Mouse (Mus musculus) inflammation-experienced regulatory T-cells, adult 6 months (primary cell): ENCODE data around the gene Pfkfb2. TPM values are rescaled to one million over a fixed set of nuclear protein-coding genes. Genes with fewer than 3 reads are reported as not detected.

Source experiments
- ATAC-seq: one replicate; pipeline ENCODE4 v1.8.0; 2017
- polyA plus RNA-seq, 3 experiments: library from polyadenylated mRNA; unstranded; fragments of 100-300 nt; shearing (Covaris generic); gene quantifications; one replicate each; pipeline ENCODE4 v1.2.1; 2017

Gene Pfkfb2
- polyA plus RNA-seq, 3 experiments from 2014 or later: 0.68 to 4.3 (median 2.6) TPM

DNA sequence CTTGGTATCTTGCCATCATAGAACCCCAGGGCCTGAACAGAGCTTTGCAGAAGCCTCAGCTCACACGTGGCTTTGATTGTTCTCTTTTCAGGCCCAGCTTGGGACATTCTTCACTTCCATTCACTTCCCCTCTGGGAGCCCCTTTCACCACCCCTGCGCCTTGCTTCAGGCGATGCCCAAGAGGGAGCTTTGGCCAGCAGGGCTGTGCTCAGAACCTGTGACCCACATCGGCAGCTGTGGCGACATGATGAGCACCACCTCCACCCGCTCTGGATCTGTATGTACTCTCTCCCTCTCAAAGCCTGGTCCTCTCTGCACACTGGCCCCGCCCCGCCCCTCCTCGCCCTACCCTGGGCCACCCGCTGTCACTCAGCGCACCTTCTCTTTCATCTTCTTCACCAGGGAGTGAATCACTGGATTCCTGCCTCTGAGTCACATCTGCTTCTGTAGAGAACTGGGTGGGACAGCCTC, 8.4 kb upstream of the Pfkfb2 start:
- ATAC-seq: no peak

DNA sequence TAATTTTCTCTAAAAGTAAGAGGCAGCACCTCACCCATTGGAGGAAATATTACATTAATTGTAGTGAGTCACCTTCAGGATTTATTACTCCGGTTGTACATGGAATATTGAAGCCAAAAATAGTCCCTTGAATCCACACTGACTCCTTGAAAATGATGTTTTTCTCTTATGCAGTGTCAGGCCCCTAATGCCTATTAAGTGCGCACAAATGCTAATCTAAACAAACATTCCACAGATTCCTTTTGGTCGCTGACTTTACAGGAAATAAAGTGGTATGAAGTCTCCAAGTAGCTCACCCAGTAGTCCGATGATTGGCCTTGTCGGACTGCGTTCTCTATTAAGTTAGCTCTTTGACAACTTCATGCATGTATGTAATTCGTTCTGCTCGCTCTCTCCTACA, 5.8 kb upstream of the Pfkfb2 start:
- no peak for ATAC-seq

GRCm38 (mm10) chr1:130734452-130734851, 5.4 kb upstream of the Pfkfb2 start:
- ATAC-seq: no peak

GRCm38 (mm10) chr1:130733671-130734070, 4.6 kb upstream of the Pfkfb2 start:
- ATAC-seq: no peak

DNA sequence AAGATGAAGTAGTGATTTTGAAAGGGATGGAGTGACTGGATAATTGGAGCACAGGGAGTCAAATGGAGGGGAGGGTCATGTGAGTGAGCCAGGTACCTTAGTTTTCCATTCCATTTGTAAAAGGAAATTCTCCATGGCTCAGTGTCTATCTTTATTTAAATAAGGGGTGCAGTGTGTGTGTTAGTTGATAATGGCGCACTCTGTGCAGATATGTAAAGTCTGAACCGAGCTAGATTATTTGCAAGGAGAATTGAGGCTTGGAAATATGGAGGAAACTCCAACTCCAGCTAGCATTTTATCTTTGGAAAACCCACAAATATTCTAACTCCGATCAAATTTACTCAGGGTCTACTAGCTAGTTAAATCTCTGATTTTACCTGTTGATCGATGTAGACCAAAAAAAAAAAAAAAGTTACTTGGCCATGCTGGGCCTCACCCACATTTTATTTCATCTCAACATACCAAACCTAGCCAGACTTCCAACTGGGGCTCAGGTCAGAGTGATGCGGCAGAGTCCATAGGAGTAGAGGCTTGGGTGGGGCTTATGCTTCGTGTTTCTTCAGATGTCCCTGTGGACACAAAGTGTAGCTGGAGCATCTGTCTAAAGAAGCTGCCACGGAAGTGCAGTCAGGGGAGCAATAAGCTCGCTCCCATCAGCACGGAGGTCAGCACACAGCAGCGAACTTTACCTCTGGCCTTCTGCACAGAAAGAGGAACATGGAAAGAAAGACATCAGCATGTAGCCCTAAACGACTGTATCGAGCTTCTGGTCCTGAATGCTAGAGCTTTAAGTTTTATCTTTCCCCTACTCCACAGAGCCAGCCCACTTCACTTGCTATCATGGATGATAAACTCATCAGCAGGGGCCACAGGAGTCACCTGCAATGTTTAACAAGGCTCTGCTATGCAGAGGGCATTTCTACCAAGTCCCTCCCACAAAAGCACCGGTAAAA, 3.9 kb upstream of the Pfkfb2 start:
- ATAC-seq: no peak

GRCm38 (mm10) chr1:130731741-130732337, 2.8 kb upstream of the Pfkfb2 start, which contains the start of gene AA986860:
TSS of gene AA986860 (plus strand) at chr1:130731976.
- no peak for ATAC-seq

- ATAC-seq: no peak
These were observed 345 bp downstream of the Pfkfb2 start for GRCm38 (mm10) chr1:130728708-130729107.

GRCm38 (mm10) chr1:130728070-130728469, 983 bp downstream of the Pfkfb2 start:
- no peak for ATAC-seq

GRCm38 (mm10) chr1:130726396-130726795, 2.7 kb downstream of the Pfkfb2 start:
- no peak for ATAC-seq

GRCm38 (mm10) chr1:130724206-130724605, 4.8 kb downstream of the Pfkfb2 start:
- ATAC-seq: no peak

DNA sequence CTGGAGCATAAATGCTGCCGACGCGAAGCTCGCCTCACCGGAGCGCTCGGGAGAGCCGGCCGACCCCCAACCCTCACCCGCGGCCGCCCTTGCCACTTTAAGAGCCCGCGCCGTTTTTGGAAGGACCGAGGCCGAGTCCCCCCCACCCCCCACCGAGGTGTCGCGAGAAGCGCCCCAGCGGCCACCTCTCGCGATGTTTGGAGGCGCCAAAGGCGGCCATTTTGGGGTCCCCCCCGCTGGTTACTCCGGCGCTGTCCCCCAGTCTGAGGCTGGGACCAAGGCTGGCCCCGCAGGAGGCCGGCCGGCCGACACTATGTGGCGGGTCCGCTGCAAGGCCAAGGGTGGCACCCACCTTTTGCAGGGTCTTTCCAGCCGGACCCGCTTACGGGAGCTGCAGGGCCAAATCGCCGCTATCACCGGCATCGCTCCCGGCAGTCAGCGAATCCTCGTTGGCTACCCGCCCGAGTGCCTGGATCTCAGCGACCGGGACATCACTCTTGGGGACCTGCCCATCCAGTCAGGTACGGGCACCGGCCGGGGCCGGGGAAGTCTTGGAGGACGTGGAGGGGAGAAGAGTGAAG, 11.7 kb downstream of the Pfkfb2 start, which contains the start of gene Yod1:
Gene Yod1 (plus strand): TSS at position 37 of the 581 bp plus-strand sequence.
- ATAC-seq: peak; percentile 68

DNA sequence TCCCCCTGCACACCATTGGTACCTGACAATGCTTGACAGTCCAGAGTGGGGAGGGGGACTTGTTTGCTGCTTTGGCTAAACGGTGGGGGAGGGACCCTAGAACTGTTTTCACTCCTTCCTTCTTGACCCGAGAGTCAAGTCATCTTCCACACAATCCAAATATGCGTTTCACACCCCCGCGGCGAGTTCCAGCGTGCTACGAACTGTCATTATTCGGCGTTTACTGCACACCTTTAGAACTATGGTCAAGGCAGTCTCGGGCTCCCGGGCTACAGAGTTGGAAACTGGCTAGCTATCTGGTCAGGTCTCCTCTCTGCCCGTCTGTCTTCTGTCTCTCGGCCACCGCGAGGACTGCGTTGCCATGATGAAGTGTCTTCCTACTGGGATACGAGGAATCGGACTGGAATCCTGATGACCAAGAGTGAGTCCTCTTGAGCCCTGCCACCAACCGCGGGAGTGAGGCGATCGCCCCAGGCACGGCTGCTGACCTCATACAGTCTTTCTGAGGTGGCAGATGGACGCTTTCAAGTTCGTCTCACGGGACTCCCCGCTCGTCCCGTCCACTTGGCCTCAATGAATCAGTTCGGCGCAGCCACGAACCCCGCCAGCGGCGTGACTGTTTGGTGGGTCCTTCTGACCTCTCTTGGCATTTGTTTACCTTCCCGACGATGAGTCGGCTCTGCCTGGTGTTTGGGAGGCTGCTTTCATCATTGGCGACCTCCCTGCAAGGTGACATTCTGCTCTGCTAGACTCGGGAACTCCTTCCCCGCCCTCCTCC, 12.4 kb downstream of the Pfkfb2 start:
- ATAC-seq: no peak

DNA sequence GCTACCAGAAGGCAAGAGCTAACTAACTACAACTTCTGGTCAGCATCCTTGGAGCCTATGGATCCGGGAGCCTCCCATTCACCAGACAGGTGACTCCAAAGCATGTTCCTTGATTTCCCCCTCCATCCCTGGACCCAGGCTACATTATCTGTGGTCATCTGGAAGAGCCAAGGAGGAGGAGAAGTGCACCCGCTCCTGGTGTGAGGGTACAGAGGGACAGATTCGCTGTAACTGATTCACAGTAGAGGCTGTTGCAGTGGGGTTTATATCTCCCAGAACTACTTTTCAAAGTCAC, 12.9 kb downstream of the Pfkfb2 start:
- no peak for ATAC-seq

DNA sequence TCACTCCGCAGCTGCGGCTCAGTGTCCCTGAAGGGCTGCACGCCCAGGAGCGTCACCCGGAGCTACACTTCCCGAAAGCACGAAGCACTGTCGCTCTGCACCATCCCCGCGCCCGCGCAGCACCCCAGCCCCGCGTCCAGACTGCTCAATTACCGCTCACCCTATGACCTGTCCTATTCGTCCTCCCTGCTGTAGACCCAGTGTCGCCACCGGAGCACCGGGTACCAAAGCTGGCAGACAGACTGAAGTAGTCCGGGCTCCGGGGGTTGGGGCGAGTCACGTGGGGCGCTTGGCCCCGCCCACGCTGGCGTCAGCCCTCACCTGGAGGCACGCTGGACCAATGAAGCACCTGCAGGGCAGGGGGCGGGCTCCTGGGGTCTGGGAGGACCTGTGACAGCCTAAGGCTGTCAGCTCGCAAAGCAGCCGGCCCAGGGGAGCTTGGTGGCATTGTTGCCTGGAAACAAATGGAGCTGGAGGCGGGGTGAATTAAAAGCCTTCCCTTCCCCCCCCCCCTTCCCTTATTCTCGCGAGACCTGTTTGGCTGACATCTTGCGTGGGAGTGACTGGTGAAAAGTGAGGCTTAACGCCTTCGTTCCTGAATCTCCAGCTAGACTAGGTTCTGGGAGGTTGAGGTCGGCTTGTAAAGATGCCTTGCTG, 13.4 kb downstream of the Pfkfb2 start, which contains the start of gene Gm29427:
Gene Gm29427 (minus strand): TSS at position 239 of the 657 bp plus-strand sequence.
- peak; percentile 87 for ATAC-seq

- ATAC-seq: no peak
These were observed 15.0 kb downstream of the Pfkfb2 start for GRCm38 (mm10) chr1:130714046-130714445.

- no peak for ATAC-seq
These were observed 18.6 kb downstream of the Pfkfb2 start for GRCm38 (mm10) chr1:130710283-130711080.

DNA sequence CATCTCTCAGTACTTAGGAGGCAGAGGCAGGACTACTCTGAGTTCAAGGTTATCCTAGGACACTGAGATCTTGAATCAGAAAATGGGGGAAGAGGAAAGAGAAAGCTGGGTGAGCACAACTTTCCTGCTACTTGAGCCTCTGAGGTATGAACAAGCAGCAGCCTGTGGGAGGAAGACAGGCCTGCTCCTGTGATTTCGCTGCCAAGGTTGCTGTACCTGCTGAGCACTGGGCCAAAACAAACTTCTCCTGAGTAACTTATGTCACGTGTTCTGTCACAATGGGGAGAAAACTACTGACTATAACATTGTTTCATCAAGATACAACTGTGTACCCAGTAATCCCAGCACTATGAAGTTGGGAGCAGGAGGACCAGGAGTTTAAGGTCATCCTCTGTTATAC, 25.4 kb downstream of the Pfkfb2 start:
- ATAC-seq: no peak

GRCm38 (mm10) chr1:130701976-130702375, 27.1 kb downstream of the Pfkfb2 start:
- no peak for ATAC-seq

GRCm38 (mm10) chr1:130699937-130700633, 29.0 kb downstream of the Pfkfb2 start:
- ATAC-seq: no peak

- no peak for ATAC-seq
These were observed 30.5 kb downstream of the Pfkfb2 start for GRCm38 (mm10) chr1:130698601-130699000.
